Mouse (Mus musculus) hindbrain, embryonic 10.5 days (tissue): ENCODE measurements around the gene Armc5. TPM values are rescaled to one million over a fixed set of nuclear protein-coding genes. Genes with fewer than 3 reads are reported as not detected.

Experiments
- DNase-seq: peaks from one replicate; pipeline ENCODE4 v3.0.0-alpha.2; 2017; ENCODE audit warnings: low spot score
- H3K27ac ChIP-seq: fragments of 300-500 bp; sonication (generic); 2 replicates; pipeline ENCODE4 v1.5.1; 2016; ENCODE audit warnings: mild to moderate bottlenecking, moderate library complexity
- H3K27me3 ChIP-seq: fragments of 300-500 bp; sonication (generic); 2 replicates; pipeline ENCODE4 v1.6.1; 2016; ENCODE audit warnings: mild to moderate bottlenecking; ENCODE audit not compliant: poor library complexity, insufficient read depth, severe bottlenecking
- H3K36me3 ChIP-seq: fragments of 300-500 bp; sonication (generic); 2 replicates; pipeline ENCODE4 v1.6.1; 2016; ENCODE audit warnings: mild to moderate bottlenecking, moderate library complexity
- H3K4me1 ChIP-seq: fragments of 300-500 bp; sonication (generic); replicated peaks from 2 replicates; pipeline ENCODE4 v1.6.1; 2016; ENCODE audit warnings: mild to moderate bottlenecking
- H3K4me3 ChIP-seq: fragments of 300-500 bp; sonication (generic); 2 replicates; pipeline ENCODE4 v1.5.1; 2016; ENCODE audit warnings: mild to moderate bottlenecking, moderate library complexity
- H3K9me3 ChIP-seq: fragments of 300-500 bp; sonication (generic); 2 replicates; pipeline ENCODE4 v1.6.1; 2016; ENCODE audit warnings: mild to moderate bottlenecking, moderate library complexity
- WGBS: fragments of 180-500 bp; shearing (Covaris S2); methylation state at CpG from one replicate; pipeline ENCODE4 v1.1.7; 2016; 5-methylcytosine and 5-hydroxymethylcytosine counted together
- polyA plus RNA-seq: library from polyadenylated mRNA; unstranded; fragments of >200 nt; fragmentation: Nextera tagmentation; extraction: Ambion mirVana; gene quantifications from 2 replicates; pipeline ENCODE4 v1.2.1, GENCODE M21; 2016

The Armc5 gene
- polyA plus RNA-seq, 1 experiment from 2014 or later, result 19.6 TPM

- Histone ChIP-seq H3K4me1 (peaks cover 6% of the 10 kb centered on the region; the same call in 1 of the 2 replicates), H3K27me3 (peaks cover 14% of the 10 kb centered on the region), H3K9me3 (no peaks in the 10 kb centered on the region), H3K36me3 (peaks cover 65% of the 10 kb centered on the region), H3K4me3 (no peak overlapping the region), H3K27ac (no peak overlapping the region)
- no peak for DNase-seq
- WGBS, result 93% methylated on average over 9 of the region's 9 CpGs
These were observed 34.4 kb downstream of the Armc5 start for GRCm38 (mm10) chr7:128271496-128271895.

GRCm38 (mm10) chr7:128276051-128276450 lies 38.9 kb downstream of the Armc5 start:
- Histone ChIP-seq H3K36me3 (peaks cover 87% of the 10 kb centered on the region), H3K4me1 (peaks cover 27% of the 10 kb centered on the region), H3K9me3 (no peaks in the 10 kb centered on the region), H3K27me3 (peaks cover 37% of the 10 kb centered on the region), H3K4me3 (no peak overlapping the region), H3K27ac (no peak overlapping the region)
- no peak for DNase-seq
- 92% methylated on average over 6 of the region's 6 CpGs for WGBS

- peaks cover 57% of the 10 kb centered on the region for H3K36me3 ChIP-seq
- H3K4me1 ChIP-seq, result peaks cover 53% of the 10 kb centered on the region
- no peak overlapping the region for H3K27ac ChIP-seq
- 89% methylated on average over 4 of the region's 4 CpGs for WGBS
- H3K4me3 ChIP-seq, result no peak overlapping the region
- H3K9me3 ChIP-seq, result no peaks in the 10 kb centered on the region
- peaks cover 49% of the 10 kb centered on the region for H3K27me3 ChIP-seq
- no peak for DNase-seq
These were observed 42.6 kb downstream of the Armc5 start for GRCm38 (mm10) chr7:128279750-128280149.

- H3K27ac ChIP-seq, result peak overlapping the region; percentile 35; the same call in 1 of the 2 replicates
- no peaks in the 10 kb centered on the region for H3K9me3 ChIP-seq
- H3K36me3 ChIP-seq, result peaks cover 45% of the 10 kb centered on the region
- 88% methylated on average over 11 of the region's 11 CpGs for WGBS
- peaks cover 51% of the 10 kb centered on the region for H3K4me1 ChIP-seq
- DNase-seq, result no peak
- H3K4me3 ChIP-seq, result no peak overlapping the region
- H3K27me3 ChIP-seq, result peaks cover 59% of the 10 kb centered on the region
These were observed 44.6 kb downstream of the Armc5 start for GRCm38 (mm10) chr7:128281765-128282164.

- H3K9me3 ChIP-seq, result no peaks in the 10 kb centered on the region
- H3K36me3 ChIP-seq, result peaks cover 48% of the 10 kb centered on the region
- peaks cover 42% of the 10 kb centered on the region for H3K4me1 ChIP-seq
- H3K27ac ChIP-seq, result peak overlapping the region; percentile 81
- peaks cover 66% of the 10 kb centered on the region for H3K27me3 ChIP-seq
- 8% methylated on average over 7 of the region's 7 CpGs for WGBS
- DNase-seq, result peak; percentile 60
- no peak overlapping the region for H3K4me3 ChIP-seq
These were observed 45.5 kb downstream of the Armc5 start for GRCm38 (mm10) chr7:128282532-128283244.

GRCm38 (mm10) chr7:128284047-128284446 lies 46.9 kb downstream of the Armc5 start:
- Histone ChIP-seq H3K4me3 (no peak overlapping the region), H3K4me1 (peaks cover 49% of the 10 kb centered on the region), H3K9me3 (no peaks in the 10 kb centered on the region), H3K27me3 (peaks cover 64% of the 10 kb centered on the region), H3K27ac (peak overlapping the region; percentile 81), H3K36me3 (peaks cover 43% of the 10 kb centered on the region)
- 62% methylated on average over 5 of the region's 5 CpGs for WGBS
- peak; percentile 29 for DNase-seq

- Histone ChIP-seq H3K4me1 (peaks cover 58% of the 10 kb centered on the region), H3K4me3 (no peak overlapping the region), H3K36me3 (peaks cover 41% of the 10 kb centered on the region), H3K27ac (0 out of 2 replicates have a peak overlapping the region, but pooled peaks have one; percentile 23), H3K9me3 (no peaks in the 10 kb centered on the region), H3K27me3 (peaks cover 54% of the 10 kb centered on the region)
- no peak for DNase-seq
- 90% methylated on average over 8 of the region's 8 CpGs for WGBS
These were observed 47.9 kb downstream of the Armc5 start for GRCm38 (mm10) chr7:128285060-128285459.

GRCm38 (mm10) chr7:128288923-128289544 lies 51.9 kb downstream of the Armc5 start:
- Histone ChIP-seq H3K4me3 (no peak overlapping the region), H3K27me3 (peaks cover 39% of the 10 kb centered on the region), H3K9me3 (no peaks in the 10 kb centered on the region), H3K4me1 (peaks cover 29% of the 10 kb centered on the region), H3K36me3 (peaks cover 59% of the 10 kb centered on the region), H3K27ac (peak overlapping the region; percentile 79)
- 19% methylated on average over 9 of the region's 9 CpGs for WGBS
- DNase-seq, result peak; percentile 56

Other genes starting within 250 kb of the Armc5 start
- 9.5 and 12.4 TPM in 2 replicates for gene Pycard, start 243.5 kb upstream of the Armc5 start, polyA plus RNA-seq
- gene Trim72, start 233.4 kb upstream of the Armc5 start, polyA plus RNA-seq, result not detected in 2 replicates
- gene Itgam, start 174.7 kb upstream of the Armc5 start, polyA plus RNA-seq, result 0.58 and 0.73 TPM in 2 replicates
- 0.04 TPM in 1 of 2 replicates, not detected in the other for gene Gm49368, start 174.7 kb upstream of the Armc5 start, polyA plus RNA-seq
- gene Itgax, start 107.8 kb upstream of the Armc5 start, polyA plus RNA-seq, result not detected in 2 replicates
- not detected in 2 replicates for gene Itgad, start 83.0 kb upstream of the Armc5 start, polyA plus RNA-seq
- gene Cox6a2, start 31.0 kb upstream of the Armc5 start, polyA plus RNA-seq, result 0.25 TPM in 1 of 2 replicates, not detected in the other
- gene 9130023H24Rik, start 689 bp downstream of the Armc5 start, polyA plus RNA-seq, result 10.2 and 13.5 TPM in 2 replicates
- 37.9 and 50.9 TPM in 2 replicates for gene Tgfb1i1, start 9.5 kb downstream of the Armc5 start, polyA plus RNA-seq
- gene Slc5a2, start 28.3 kb downstream of the Armc5 start, polyA plus RNA-seq, result 0.29 TPM in 1 of 2 replicates, not detected in the other
- 24.7 and 26.8 TPM in 2 replicates for gene BC017158, start 60.8 kb downstream of the Armc5 start, polyA plus RNA-seq
- gene Rgs10, start 181.4 kb downstream of the Armc5 start, polyA plus RNA-seq, result 6.8 and 11.5 TPM in 2 replicates
- 22.4 and 26.0 TPM in 2 replicates for gene Tial1, start 224.4 kb downstream of the Armc5 start, polyA plus RNA-seq